Mouse (Mus musculus): ENCODE results near the gene Gm8660. TPM values are rescaled to one million over a fixed set of nuclear protein-coding genes. Genes with fewer than 3 reads are reported as not detected.

Gene Gm8660
- total RNA-seq (2023), result not detected

DNA sequence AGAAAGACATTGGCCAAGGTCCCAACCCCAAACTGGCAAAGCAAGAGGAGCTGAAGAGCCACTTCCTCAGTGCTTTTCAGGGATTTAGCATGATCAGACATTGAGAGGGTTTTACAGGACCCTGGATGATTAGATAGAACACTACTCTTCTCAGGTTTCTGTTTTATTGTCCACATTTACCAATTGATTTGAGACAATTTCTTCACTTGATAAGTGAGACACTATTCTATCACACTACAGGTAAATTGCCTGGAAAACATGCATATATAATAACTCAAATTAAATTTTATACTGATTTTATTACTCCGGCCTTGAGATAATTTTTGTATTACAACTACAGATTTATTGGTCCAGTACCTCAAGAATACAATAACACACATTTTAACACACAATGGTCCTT is at the start of gene Gm8660:
Gm8660 (minus strand) TSS at position 101 of the 400 bp plus-strand sequence.

DNA sequence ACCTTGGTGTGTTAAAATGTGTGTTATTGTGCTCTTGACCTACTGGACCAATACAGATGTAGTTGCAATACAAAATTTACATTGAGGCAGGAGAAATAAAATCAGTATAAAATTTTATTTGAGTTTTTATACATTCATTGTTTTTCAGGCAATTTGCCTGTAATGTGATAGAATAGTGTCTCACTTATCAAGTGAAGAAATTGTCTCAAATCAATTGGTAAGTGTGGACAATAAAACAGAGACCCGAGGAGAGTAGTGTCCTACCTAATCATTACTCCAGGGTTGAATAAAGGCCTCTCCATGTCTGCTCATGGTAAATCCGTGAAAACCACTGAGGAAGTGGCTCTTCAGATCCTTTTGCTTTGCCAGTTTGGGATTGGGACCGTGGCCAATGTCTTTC is 42.4 kb upstream of the Gm8660 start, which contains the start of gene Vmn1r148:
Vmn1r148 (plus strand) TSS at position 301 of the 400 bp plus-strand sequence.

DNA sequence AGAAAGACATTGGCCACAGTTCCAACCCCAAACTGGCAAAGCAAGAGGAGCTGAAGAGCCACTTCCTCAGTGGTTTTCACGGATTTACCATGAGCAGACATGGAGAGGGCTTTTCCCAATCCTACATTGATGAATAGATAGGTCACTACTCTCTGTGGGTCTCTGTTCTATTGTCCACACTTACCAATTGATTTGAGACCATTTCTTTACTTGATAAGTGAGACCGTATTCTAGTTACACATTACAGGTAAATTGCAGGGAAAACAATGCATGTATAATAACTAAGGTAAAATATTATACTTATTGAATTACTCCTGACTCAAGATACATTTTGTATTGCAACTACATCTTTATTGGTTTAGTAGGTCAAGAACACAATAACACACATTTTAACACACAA is 41.2 kb downstream of the Gm8660 start, which contains the start of gene Gm4187:
Gm4187 (minus strand) TSS at position 101 of the 400 bp plus-strand sequence.

Other genes starting within 250 kb of the Gm8660 start
- gene Gm10666, start 236.3 kb downstream of the Gm8660 start, total RNA-seq (2023), result not detected
- not detected for gene Vmn1r142, start 207.0 kb downstream of the Gm8660 start, total RNA-seq (2023)
- gene Vmn1r143, start 181.7 kb downstream of the Gm8660 start, total RNA-seq (2023), result not detected
- gene Gm8653, start 169.8 kb downstream of the Gm8660 start, total RNA-seq (2023), result not detected
- not detected for gene Gm8453, start 141.6 kb downstream of the Gm8660 start, total RNA-seq (2023)
- gene Gm4187, start 41.3 kb downstream of the Gm8660 start, total RNA-seq (2023), result not detected
- gene Vmn1r148, start 42.5 kb upstream of the Gm8660 start, total RNA-seq (2023), result not detected
- not detected for gene Vmn1r149, start 67.2 kb upstream of the Gm8660 start, total RNA-seq (2023)
- gene Gm10665, start 93.0 kb upstream of the Gm8660 start, total RNA-seq (2023), result not detected
- gene Vmn1r151, start 128.6 kb upstream of the Gm8660 start, total RNA-seq (2023), result not detected
- gene Vmn1r152, start 151.9 kb upstream of the Gm8660 start, total RNA-seq (2023), result not detected
- gene Gm8677, start 163.8 kb upstream of the Gm8660 start, total RNA-seq (2023), result not detected
- not detected for gene Gm4201, start 194.3 kb upstream of the Gm8660 start, total RNA-seq (2023)
- gene Gm4565, start 217.1 kb upstream of the Gm8660 start, total RNA-seq (2023), result not detected

Measured in CD4-positive naive resting alpha-beta T cell, adult 76 days (primary cell).